Comparison of ENCODE assay signal across 15 mouse cellular contexts in genomic region chr5:106649441-106649840, GRCm38 (mm10). TPM values are rescaled to one million over a fixed set of nuclear protein-coding genes. Genes with fewer than 3 reads are reported as not detected.
DNase-seq lines count a peak whose midpoint lies in the region; ATAC-seq and TF ChIP-seq lines count a peak whose summit lies in the region.
"Had no signal": no experiment of that assay in that cellular context is flagged by ENCODE, and none has a peak within 500 bp of the region (broad histone marks: within the 10 kb centered on the region; RNA-seq: fewer than 3 reads in every experiment).

No protein-coding gene starts in this region.

- no peaks in the 10 kb centered on the region for H3K27me3 ChIP-seq in hindbrain, postnatal 0 days (ENCODE audit: insufficient read depth, low read length)
- H3K27me3 ChIP-seq in hindbrain, embryonic 10.5 days (ENCODE audit: insufficient read depth, poor library complexity, severe bottlenecking) = no peaks in the 10 kb centered on the region
- no peaks in the 10 kb centered on the region for H3K27me3 ChIP-seq in midbrain, postnatal 0 days (ENCODE audit: insufficient read depth, low read length)
- H3K27me3 ChIP-seq in midbrain, embryonic 10.5 days (ENCODE audit: low read depth, poor library complexity, severe bottlenecking) = no peaks in the 10 kb centered on the region
- H3K27me3 ChIP-seq: hindbrain, embryonic 13.5 days; liver, embryonic 13.5 days had no signal

- H3K9ac ChIP-seq in hindbrain, postnatal 0 days (replicated peaks; ENCODE audit: low read length) = no peak overlapping the region
- no peak overlapping the region for H3K9ac ChIP-seq in midbrain, postnatal 0 days (replicated peaks; ENCODE audit: low read length, poor library complexity, severe bottlenecking)
- H3K9ac ChIP-seq: hindbrain, embryonic 13.5 days; liver, embryonic 13.5 days had no signal

- H3K9me3 ChIP-seq in hindbrain, postnatal 0 days (ENCODE audit: low read length) = no peaks in the 10 kb centered on the region
- H3K9me3 ChIP-seq in hindbrain, embryonic 10.5 days = no peaks in the 10 kb centered on the region
- no peaks in the 10 kb centered on the region for H3K9me3 ChIP-seq in midbrain, postnatal 0 days (ENCODE audit: low read length)
- no peaks in the 10 kb centered on the region for H3K9me3 ChIP-seq in midbrain, embryonic 10.5 days (replicated peaks)
- H3K9me3 ChIP-seq: hindbrain, embryonic 13.5 days; liver, embryonic 13.5 days had no signal

- H3K36me3 ChIP-seq in hindbrain, postnatal 0 days (ENCODE audit: insufficient read depth, low read length) = no peaks in the 10 kb centered on the region
- H3K36me3 ChIP-seq in hindbrain, embryonic 10.5 days = peaks cover 30% of the 10 kb centered on the region
- no peaks in the 10 kb centered on the region for H3K36me3 ChIP-seq in midbrain, postnatal 0 days (ENCODE audit: insufficient read depth, low read length)
- H3K36me3 ChIP-seq in midbrain, embryonic 10.5 days = peaks cover 29% of the 10 kb centered on the region
- H3K36me3 ChIP-seq: hindbrain, embryonic 13.5 days had no signal

- peak; percentile 49 for DNase-seq in hindbrain, postnatal 0 days (ENCODE audit: low spot score)
- DNase-seq in hindbrain, embryonic 10.5 days (ENCODE audit: low spot score) = no peak
- peak; percentile 38 for DNase-seq in midbrain, postnatal 0 days (ENCODE audit: low spot score)
- no peak for DNase-seq in midbrain, embryonic 10.5 days (ENCODE audit: low spot score)
- peak; percentile 12 for DNase-seq in brain, embryonic 18.5 days (ENCODE audit: low read depth, low spot score)
- DNase-seq in adrenal gland, postnatal 36 days = no peak
- no peak for DNase-seq in right cerebral cortex, postnatal 14 days
- DNase-seq: kidney, postnatal 14 days; liver, embryonic 13.5 days; thymus, postnatal 4 days had no signal

- H3K27ac ChIP-seq in hindbrain, postnatal 0 days = no peak overlapping the region
- H3K27ac ChIP-seq in hindbrain, embryonic 10.5 days = no peak overlapping the region
- no peak overlapping the region for H3K27ac ChIP-seq in midbrain, postnatal 0 days (ENCODE audit: low read depth, low read length)
- H3K27ac ChIP-seq in midbrain, embryonic 10.5 days (replicated peaks) = no peak overlapping the region
- H3K27ac ChIP-seq: hindbrain, embryonic 13.5 days; liver, embryonic 13.5 days had no signal

- ATAC-seq in hindbrain, postnatal 0 days = no peak
- ATAC-seq in midbrain, postnatal 0 days (ENCODE audit: low FRiP score) = no peak

- H3K4me1 ChIP-seq in hindbrain, postnatal 0 days (ENCODE audit: insufficient read depth, low read length) = no peaks in the 10 kb centered on the region
- H3K4me1 ChIP-seq in hindbrain, embryonic 10.5 days (replicated peaks) = peaks cover 4% of the 10 kb centered on the region
- no peaks in the 10 kb centered on the region for H3K4me1 ChIP-seq in midbrain, postnatal 0 days (ENCODE audit: insufficient read depth, low read length)
- no peaks in the 10 kb centered on the region for H3K4me1 ChIP-seq in midbrain, embryonic 10.5 days

- peak; percentile 45 for TF ChIP-seq CTCF in hindbrain, postnatal 0 days (IDR thresholded peaks at IDR 0.05; ENCODE audit: low read depth)
- peak; percentile 64 for TF ChIP-seq CTCF in midbrain, postnatal 0 days (IDR thresholded peaks at IDR 0.05)

- H3K4me2 ChIP-seq in hindbrain, postnatal 0 days (ENCODE audit: low read depth, low read length) = no peak overlapping the region
- no peak overlapping the region for H3K4me2 ChIP-seq in midbrain, postnatal 0 days (ENCODE audit: low read depth, low read length, poor library complexity, severe bottlenecking)
- H3K4me2 ChIP-seq: hindbrain, embryonic 13.5 days; liver, embryonic 13.5 days had no signal

- H3K4me3 ChIP-seq in hindbrain, postnatal 0 days (ENCODE audit: low read length) = no peak overlapping the region
- H3K4me3 ChIP-seq in hindbrain, embryonic 10.5 days = no peak overlapping the region
- no peak overlapping the region for H3K4me3 ChIP-seq in midbrain, postnatal 0 days (ENCODE audit: low read depth, low read length)
- H3K4me3 ChIP-seq in midbrain, embryonic 10.5 days = no peak overlapping the region
- H3K4me3 ChIP-seq: hindbrain, embryonic 13.5 days; liver, embryonic 13.5 days had no signal

RNA-seq across cellular contexts. Expression of gene Gm17304, which starts 40.5 kb away (rescaled TPM):
- not detected in 2 replicates for total RNA-seq in hindbrain, postnatal 0 days (2014; rRNA removed)
- not detected in 2 replicates for polyA plus RNA-seq in hindbrain, postnatal 0 days (2015; fragmentation: Nextera tagmentation; extraction: Ambion mirVana)
- polyA plus RNA-seq in hindbrain, embryonic 10.5 days (2016; fragmentation: Nextera tagmentation; extraction: Ambion mirVana) = not detected in 2 replicates
- total RNA-seq in midbrain, postnatal 0 days (2014; rRNA removed) = not detected in 2 replicates
- not detected in 2 replicates for polyA plus RNA-seq in midbrain, postnatal 0 days (2015; fragmentation: Nextera tagmentation; extraction: Ambion mirVana)
- not detected in 2 replicates for polyA plus RNA-seq in midbrain, embryonic 10.5 days (2016; fragmentation: Nextera tagmentation; extraction: Ambion mirVana)
- total RNA-seq in adrenal gland, postnatal 36 days (2021) = not detected
- total RNA-seq: ES-E14; left cerebral cortex, adult 18-20 months had no signal
- polyA plus RNA-seq: cortical plate, adult 2 months; frontal cortex, adult 2 months; hindbrain, embryonic 13.5 days; liver, embryonic 13.5 days had no signal

RNA-seq across cellular contexts. Expression of gene Zfp644, which starts 47.6 kb away (rescaled TPM):
- 67.7 and 74.4 TPM in 2 replicates for total RNA-seq in hindbrain, postnatal 0 days (2014; rRNA removed)
- 65.9 and 66.8 TPM in 2 replicates for polyA plus RNA-seq in hindbrain, postnatal 0 days (2015; fragmentation: Nextera tagmentation; extraction: Ambion mirVana)
- 55.1 and 59.0 TPM in 2 replicates for polyA plus RNA-seq in hindbrain, embryonic 10.5 days (2016; fragmentation: Nextera tagmentation; extraction: Ambion mirVana)
- 89.7 and 119 TPM in 2 replicates for total RNA-seq in midbrain, postnatal 0 days (2014; rRNA removed)
- 64.9 and 72.2 TPM in 2 replicates for polyA plus RNA-seq in midbrain, postnatal 0 days (2015; fragmentation: Nextera tagmentation; extraction: Ambion mirVana)
- polyA plus RNA-seq in midbrain, embryonic 10.5 days (2016; fragmentation: Nextera tagmentation; extraction: Ambion mirVana) = 59.0 and 63.0 TPM in 2 replicates
- total RNA-seq in adrenal gland, postnatal 36 days (2021) = 10 to 100 TPM; 68.9 to 70.1 TPM

Comparison
In these comparisons a context has a peak if more than half of its experiments do, and no peak if none do; other contexts are left out.
1. DNase-seq: peak in hindbrain, postnatal 0 days (single experiment), midbrain, postnatal 0 days (single experiment) and brain, embryonic 18.5 days (single experiment); none in hindbrain, embryonic 10.5 days (single experiment), midbrain, embryonic 10.5 days (single experiment), adrenal gland, postnatal 36 days (0 of 2) and right cerebral cortex, postnatal 14 days (single experiment).